Mouse (Mus musculus): Measurements from ENCODE around the gene Hoxd13.

The Hoxd13 gene

DNA sequence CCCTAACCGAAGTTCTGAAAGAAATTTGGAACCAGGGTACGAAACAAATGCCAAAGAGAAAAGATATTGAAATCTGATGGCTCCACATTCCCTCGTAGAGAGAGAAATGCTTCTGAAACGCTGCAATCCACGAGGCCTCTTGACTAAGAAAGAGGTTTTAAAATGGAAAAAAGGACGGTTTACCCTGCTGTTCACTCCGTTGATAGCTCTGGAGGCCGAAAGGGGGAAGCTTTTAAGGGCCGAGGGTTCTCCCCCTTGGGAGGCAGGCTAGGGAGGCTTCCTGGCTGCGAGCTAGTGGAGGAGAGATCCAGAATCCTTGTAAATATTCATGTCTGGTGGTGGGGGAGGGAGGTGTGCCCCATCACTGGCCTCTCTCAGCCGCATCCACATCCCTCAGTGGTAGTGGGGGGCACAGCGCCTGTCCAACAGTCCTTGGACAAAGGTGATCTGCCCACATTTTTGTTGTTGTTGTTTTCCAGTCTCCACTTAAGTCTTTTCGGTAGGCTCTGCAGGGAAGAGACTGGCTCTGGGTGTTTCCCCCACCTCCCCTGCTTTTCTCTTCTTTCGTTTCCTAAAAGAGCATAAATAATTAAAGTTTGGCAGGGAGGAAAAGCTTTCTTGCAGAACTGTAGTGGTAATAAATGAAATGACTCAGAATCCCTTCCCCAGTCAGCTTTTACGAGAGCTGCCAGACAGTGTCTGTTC, 10.9 kb downstream of the Hoxd13 start, which contains the start of gene Hoxd11:
TSS of gene Hoxd11 (plus strand) at position 667 of the 705 bp plus-strand sequence.
- no peak for DNase-seq (ENCODE audit: extremely low spot score, low read depth, low spot score)

GRCm38 (mm10) chr2:74679596-74679971, 11.5 kb downstream of the Hoxd13 start:
- DNase-seq (ENCODE audit: extremely low spot score, low read depth, low spot score), result no peak

GRCm38 (mm10) chr2:74679980-74680379, 11.9 kb downstream of the Hoxd13 start:
- DNase-seq (ENCODE audit: extremely low spot score, low read depth, low spot score), result no peak

DNA sequence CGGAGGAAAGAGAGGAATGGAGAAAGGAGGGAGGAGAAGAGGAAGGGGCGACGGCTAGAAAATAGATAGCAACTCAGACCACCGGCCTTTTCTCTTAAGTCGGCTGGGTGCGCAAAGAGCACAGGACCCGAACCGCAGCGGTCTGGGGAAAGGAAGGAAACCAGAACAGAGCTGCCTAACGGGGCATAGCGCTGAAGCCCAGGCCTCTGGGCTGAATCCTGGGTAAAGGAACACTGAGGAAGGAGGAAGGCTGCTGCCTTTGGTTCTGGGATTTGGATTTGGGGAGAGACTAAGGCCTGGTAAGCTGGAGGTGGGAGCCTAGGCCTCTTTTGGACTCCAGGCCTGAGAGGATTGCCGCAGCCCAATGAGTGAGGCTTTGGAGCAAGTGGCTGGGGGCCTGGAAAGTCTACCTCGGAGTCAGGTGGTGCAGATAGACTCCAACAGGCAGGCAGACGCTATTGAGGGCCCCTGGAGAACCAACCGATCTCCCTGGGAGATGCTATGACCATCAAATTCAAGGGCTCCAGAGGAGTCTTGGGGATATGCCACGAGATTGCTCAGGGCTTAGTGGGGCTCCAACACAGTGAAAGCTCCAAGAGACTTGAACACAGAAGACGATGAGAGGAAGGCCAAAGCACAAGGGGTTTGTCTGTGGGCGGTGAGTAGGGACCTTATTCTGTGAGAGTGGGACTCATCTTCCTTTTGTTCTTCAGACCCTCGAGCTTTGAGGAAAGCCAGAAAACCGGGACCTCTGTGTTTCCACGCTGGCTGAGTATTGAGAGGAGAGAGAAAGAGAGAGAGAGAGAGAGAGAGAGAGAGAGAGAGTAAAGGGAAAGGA, 12.7 kb downstream of the Hoxd13 start:
- DNase-seq (ENCODE audit: extremely low spot score, low read depth, low spot score), result no peak

- no peak for DNase-seq (ENCODE audit: extremely low spot score, low read depth, low spot score)
Measured at GRCm38 (mm10) chr2:74681594-74682531, 13.8 kb downstream of the Hoxd13 start.

DNA sequence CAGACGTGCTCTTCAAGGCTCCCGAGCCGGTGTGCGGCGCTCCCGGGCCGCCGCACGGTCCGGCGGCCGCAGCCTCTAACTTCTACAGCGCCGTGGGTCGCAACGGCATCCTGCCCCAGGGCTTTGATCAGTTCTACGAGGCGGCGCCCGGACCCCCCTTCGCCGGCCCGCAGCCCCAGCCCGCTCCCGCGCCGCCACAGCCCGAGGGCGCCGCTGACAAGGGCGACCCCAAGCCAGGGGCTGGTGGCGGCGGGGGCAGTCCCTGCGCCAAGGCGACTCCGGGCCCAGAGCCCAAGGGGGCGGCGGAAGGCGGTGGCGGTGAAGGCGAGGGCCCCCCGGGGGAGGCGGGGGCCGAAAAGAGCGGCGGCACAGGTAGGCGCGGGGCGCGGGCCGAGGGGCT, 14.7 kb downstream of the Hoxd13 start:
- no peak for DNase-seq (ENCODE audit: extremely low spot score, low read depth, low spot score)

- DNase-seq (ENCODE audit: extremely low spot score, low read depth, low spot score), result no peak
Measured at GRCm38 (mm10) chr2:74683471-74683951, 15.4 kb downstream of the Hoxd13 start.

GRCm38 (mm10) chr2:74684106-74684505, 16.0 kb downstream of the Hoxd13 start:
- DNase-seq (ENCODE audit: extremely low spot score, low read depth, low spot score), result no peak

DNA sequence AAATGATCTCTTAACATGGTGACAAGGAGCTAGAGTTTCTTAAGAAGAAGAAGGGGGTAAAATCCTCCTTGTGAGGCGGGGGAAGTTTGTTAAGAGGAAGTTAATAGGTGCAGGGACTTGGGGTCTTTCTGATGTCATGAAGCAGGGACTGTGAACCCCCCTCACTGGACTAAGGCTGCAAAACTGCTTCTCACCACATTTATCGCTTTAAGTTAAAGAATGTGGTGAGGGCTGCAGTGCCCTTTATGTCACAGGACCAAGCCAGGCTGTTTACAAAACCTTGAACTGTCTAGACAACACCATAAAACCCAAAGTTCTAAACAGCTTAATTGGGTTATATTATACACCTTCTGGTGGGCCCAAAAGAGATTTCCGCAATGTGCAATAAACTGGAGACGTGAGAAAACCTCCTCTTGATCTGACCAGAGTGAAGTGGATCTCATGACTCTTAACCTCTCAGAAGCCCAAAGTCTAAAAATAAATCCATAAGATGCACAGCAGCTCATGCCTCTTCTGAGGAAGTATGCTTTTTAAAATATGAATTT, 17.0 kb downstream of the Hoxd13 start:
- no peak for DNase-seq (ENCODE audit: extremely low spot score, low read depth, low spot score)

DNA sequence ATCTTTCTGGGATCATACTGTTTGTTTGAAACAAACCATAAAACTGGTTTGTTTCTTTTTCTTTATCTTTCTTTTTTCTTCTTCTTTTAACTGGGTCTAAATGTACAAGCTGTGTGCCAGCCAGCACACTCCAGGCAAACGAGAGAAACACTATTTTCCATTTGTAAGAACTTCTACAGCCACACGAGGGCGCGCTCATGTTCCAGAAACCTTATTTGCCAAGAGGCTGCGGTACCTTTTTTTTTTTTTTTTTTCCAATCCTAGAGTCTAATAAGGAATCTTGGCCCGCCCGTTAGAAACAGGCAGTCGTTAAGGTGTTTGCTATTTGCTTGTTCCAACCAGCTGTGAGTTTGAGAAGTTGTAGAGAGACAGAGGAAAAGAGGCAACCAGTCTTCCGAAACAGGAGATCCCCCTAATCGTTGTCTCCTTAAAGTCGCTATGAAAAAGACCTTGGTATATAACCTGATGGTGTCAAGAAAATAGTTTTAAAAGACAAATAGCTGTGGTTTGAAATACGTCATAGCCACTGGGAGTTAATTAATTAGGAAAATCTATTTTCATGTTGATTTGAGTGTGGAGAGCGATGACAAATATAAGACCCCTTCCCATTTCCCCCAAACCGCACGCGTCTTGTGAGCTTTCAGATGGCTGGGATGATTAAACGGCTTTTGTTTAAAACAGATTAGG, 18.3 kb downstream of the Hoxd13 start:
- DNase-seq (ENCODE audit: extremely low spot score, low read depth, low spot score), result no peak

DNA sequence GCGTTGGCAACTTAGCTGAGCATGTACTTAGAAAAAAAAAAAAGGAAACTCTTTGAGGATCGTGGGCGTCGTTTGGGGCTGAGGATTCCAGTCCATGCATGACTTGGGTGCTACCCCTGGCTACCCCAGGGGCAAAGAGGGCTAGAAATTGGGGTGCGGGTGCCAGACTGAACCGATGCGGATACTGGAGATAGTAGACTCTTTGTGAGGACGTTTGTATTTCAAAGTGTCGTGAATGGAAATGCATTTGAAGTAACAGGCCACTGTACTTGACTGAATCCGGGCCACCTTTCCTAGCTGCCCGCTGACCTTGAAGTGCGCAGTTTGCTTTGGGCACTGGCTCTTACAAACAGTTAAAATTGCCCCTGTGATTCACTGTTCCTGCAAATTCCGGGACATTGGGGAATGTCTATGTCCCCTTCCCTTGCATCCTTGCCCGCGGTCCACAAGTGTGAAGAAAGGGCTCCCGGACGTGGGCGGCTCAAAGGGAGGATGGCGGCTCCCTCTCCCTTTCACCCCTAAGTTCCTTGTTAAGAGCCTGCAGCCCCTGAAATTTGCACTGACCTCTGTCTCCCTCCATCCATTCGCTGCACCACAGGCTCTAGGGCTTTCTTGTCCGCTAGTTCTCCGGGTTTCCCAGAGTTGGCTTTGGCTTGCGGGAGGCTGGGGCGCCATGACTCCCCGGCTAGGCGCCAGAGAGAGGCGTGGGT, 19.0 kb downstream of the Hoxd13 start:
- no peak for DNase-seq (ENCODE audit: extremely low spot score, low read depth, low spot score)

DNA sequence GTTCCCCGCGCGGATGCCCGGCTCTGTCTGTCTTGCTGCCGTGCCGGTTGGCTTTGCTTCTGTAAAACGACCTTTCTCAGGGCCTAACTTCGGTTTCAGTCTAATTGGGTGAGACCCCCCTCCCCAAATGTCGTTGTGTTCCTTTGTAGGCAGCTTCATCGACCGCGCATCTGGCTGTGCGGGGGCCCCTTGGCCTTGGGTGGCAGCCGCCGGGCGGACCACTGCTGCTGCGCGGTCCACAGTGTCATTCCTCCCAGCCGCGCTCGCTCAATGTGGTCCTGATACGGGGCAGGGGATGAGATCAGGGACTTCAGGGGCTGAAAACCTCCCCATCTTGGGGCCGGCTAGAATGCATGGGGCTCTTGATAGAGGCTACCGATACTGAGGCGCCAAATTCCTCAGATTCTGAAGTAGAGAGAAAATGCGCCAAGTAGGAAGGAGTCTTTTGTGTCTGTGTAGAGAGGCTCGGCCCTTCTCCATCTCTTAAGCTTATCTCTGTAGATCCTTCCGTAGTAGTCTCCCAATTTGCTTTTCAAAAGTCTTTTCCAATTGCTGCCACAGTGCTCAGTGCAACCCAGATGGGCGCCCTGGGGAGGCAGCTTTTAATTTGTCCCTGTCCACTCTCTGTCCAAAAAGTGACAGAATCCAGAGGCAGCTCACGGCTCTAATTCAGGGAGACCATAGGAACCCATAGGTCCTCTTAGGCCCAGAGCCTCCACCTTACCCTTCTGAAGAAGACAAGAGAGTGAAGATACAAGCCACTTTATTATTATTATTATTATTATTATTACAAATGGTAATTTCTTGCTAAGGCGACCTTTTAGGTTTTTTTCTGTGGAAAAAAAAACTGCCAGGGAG, 19.8 kb downstream of the Hoxd13 start:
- no peak for DNase-seq (ENCODE audit: extremely low spot score, low read depth, low spot score)

- no peak for DNase-seq (ENCODE audit: extremely low spot score, low read depth, low spot score)
Measured at GRCm38 (mm10) chr2:74688795-74689573, 20.9 kb downstream of the Hoxd13 start.

GRCm38 (mm10) chr2:74689574-74690337, 21.6 kb downstream of the Hoxd13 start:
- DNase-seq (ENCODE audit: extremely low spot score, low read depth, low spot score), result no peak

- no peak for DNase-seq (ENCODE audit: extremely low spot score, low read depth, low spot score)
Measured at GRCm38 (mm10) chr2:74690338-74690716, 22.2 kb downstream of the Hoxd13 start.

DNA sequence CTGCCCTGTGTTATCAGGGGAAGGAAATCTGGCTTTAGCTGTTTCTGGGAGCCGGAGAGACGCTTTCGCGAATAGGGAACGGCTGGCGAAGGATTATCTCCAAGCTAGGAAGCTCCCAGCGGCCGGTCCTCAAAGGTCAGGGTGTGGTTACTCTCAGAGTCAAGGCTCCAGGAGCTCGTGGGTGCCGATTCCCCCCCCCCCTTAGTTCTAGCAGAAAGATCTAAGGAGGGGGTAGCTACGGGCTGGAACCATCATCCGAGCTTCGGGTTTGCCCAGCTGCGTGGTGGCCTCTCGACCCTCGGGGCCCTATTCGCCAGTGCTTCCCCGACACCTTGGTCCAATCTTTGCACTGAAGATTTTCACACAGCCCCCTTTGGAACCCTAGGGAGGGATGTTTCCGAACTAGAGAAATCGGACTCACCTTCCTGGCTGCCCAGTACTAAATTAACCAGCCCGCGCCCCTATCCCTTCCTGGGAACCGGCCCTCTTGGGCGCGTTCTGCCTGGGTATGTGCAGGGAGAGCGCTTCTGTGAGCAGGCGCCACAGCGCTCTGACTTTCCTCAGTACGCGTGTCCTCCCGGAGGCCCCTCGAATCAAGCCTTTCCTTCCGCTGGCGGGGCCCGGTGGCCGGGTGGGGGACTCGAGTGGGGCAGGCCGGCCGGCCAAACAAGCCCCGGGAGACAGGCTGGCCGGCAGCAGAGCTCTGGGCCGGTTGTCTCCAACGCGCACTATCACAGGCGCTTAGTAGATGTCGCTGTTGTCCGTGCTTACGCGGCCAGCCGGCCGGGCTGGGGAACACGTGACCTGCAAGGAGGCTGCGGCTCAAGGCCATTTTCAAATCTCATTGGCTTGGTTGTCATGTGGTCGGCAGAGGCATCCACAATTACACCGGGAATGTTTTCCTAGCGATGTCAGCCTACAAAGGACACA, 23.2 kb downstream of the Hoxd13 start, which contains the start of gene Hoxd10:
TSS of gene Hoxd10 (plus strand) at position 903 of the 930 bp plus-strand sequence.
- no peak for DNase-seq (ENCODE audit: extremely low spot score, low read depth, low spot score)
